Mouse (Mus musculus) urinary bladder, adult 2 months (tissue): Measurements from ENCODE around the gene Aldh3b1. TPM values are rescaled to one million over a fixed set of nuclear protein-coding genes. Genes with fewer than 3 reads are reported as not detected.

Experiments used
- DNase-seq: peaks from one replicate; pipeline ENCODE4 v3.0.0; 2022; ENCODE audit warnings: low spot score
- polyA plus RNA-seq: library from polyadenylated mRNA; depleted of rRNA; stranded (reverse); fragments of >200 nt; gene quantifications from 2 replicates; pipeline ENCODE4 v1.2.3, GENCODE M21; 2012

The Aldh3b1 gene
- polyA plus RNA-seq, 1 experiment: 6.8 TPM

GRCm38 (mm10) chr19:3912337-3913204 lies 17.0 kb downstream of the Aldh3b1 start, which contains the start of gene Ndufs8:
Gene Ndufs8, minus strand, starts transcription at chr19:3912774.
- peak; percentile 83 for DNase-seq

DNA sequence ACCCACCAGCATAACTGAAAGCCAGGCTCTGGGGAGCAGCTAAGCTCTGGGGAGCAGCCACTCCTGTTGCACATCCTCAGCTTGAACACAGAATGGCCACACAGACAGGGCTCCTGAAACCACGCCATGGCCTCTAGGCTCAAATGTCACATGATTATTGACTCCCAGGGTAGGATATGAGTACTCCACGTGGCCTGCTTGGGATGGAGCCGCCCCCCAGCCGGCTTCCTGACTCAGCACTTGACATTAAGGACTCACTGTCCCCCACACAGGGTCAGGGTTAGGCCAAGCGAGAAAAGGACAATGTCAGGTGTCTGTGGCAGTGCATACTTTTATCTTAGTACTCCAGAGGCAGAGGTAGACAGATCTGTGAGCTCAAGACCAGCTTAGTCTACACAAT lies 19.4 kb downstream of the Aldh3b1 start:
- DNase-seq: no peak

- no peak for DNase-seq
Measured at GRCm38 (mm10) chr19:3907876-3908660, 21.5 kb downstream of the Aldh3b1 start.

GRCm38 (mm10) chr19:3906795-3907786 lies 22.5 kb downstream of the Aldh3b1 start, which contains the start of gene Tcirg1:
Gene Tcirg1, minus strand, starts transcription at chr19:3907133.
- DNase-seq: peak; percentile 77

DNA sequence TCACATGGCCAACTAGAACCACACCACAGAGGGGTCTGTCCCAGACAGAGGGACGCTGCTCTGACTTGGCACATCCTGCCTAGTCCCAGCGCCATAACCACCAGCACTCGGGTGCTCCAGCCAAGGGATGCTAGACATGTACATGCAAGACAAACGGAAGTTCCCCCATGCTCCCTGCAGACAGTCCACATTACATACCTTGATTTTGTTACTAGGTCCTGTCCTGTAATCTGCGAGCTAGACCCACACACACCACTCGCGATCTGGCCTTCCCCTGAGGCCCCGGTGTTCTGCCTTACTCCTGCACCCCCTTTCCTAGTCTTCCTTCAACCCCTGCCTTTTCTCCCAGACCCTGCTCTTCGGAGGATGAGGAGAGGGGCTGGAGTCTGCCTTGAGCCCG lies 23.3 kb downstream of the Aldh3b1 start:
- no peak for DNase-seq

DNA sequence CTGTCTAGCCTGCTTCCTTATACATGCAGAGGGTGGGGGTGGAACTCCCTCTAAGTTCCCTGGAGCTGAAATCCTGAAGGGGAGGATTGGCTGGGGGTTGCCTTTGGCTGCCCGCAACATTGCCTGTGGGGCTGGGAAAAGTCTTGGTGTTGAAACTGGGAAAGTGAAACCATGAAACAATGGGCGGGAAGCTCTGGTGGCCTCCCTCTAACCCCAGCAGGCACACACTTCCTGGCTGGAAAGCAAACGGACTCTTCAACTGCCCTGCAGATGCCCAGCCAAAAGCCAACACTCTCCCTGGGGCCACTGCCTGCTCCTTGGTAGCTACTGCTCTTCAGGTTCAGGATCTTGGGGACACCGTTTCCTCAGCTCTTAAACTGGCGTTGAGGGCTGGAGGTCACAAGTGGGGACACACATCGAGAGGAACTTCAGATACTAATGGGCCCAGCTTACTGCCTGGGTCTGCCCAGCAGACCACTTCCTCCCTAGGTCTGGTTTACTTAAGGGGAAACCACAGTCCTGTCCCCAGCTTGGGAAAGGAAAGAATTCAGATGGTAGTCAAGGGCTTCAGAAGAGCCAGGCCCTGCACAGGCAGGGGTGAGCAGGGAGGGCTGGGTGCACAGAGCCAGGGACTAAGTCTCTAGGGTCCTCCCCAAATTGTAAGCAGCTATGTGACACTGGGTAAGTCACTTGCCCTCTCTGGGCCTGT lies 24.2 kb downstream of the Aldh3b1 start:
- no peak for DNase-seq

DNA sequence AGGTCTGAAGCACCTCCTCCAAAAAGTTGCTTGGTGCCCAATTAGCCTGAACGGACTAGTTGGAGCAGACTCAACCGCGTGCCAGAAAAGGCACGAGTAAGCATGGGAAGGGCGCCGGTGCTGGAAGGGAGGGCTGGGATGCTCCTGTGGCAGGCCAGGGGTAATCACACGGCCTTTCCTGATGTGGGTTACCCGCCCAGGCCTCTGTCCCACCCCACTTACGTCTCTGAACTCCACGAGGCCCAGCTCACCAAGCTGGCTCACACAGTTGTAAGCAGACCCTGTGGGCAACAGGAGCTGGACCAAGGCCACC lies 25.3 kb downstream of the Aldh3b1 start:
- no peak for DNase-seq

GRCm38 (mm10) chr19:3903648-3904362 lies 25.8 kb downstream of the Aldh3b1 start:
- DNase-seq: no peak

GRCm38 (mm10) chr19:3902966-3903365 lies 26.6 kb downstream of the Aldh3b1 start:
- DNase-seq: no peak

- DNase-seq: no peak
Measured at GRCm38 (mm10) chr19:3899618-3900017, 30.0 kb downstream of the Aldh3b1 start.

DNA sequence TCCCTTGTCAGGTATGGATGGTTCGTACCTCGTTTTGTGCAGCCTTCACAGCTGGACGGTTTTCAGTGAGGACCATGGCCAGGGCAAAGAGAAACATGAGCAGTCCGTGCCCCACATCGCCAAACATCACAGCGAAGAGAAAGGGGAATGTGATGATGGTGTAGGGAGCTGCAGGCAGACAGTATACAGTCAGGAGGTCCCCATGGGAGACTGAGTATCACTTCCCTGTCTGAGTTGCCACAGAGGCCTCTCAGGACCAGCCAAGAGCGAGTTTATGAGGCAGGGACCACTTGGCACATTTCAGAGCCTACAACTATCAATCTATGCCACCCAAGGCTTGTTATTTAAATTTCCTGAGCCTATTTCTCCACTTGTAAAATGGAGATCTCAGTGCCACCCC lies 30.7 kb downstream of the Aldh3b1 start:
- no peak for DNase-seq

DNA sequence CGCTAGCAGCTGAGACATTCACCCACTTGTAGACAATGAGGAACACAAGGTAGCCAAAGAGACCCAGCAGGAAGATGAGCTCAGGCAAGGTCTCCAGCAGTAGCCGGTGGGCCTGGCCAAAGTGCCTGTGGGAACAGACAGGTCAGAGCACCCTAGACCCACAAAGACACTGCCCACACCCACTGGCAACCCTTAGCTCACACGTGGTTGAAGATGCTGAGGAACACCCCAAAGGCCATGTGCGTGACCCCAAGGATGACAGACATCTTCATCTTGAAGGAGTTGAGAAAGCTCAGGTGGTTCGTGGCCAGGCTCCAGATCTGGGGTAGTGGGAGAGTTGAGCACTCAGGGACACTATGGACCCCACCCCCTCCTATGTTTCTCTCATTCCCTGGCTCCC lies 32.1 kb downstream of the Aldh3b1 start:
- no peak for DNase-seq

GRCm38 (mm10) chr19:3896208-3896607 lies 33.4 kb downstream of the Aldh3b1 start:
- no peak for DNase-seq

DNA sequence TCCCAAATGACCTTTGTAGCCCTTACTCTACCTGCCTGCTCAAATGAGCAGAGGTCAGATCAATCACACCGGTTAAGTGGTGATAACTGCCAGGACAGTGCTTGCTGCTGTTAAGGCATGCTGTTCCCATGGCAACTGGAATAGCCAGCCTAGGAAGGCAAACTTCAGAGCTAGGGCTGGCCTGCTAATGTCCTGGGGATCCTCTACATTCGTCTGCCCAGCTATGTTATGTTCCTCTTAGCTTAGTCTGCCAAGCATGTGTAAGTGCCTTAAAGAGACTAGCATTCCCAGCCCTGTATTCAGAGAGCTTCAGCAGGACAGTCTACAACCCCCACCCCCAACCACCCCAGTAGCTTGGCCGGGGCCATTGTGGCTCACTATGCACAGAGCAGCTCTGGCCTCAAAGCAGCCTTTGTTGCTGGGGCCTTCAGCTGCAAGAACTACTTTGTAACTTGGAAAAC lies 34.4 kb downstream of the Aldh3b1 start:
- no peak for DNase-seq

- DNase-seq: no peak
Measured at GRCm38 (mm10) chr19:3894294-3894693, 35.3 kb downstream of the Aldh3b1 start.

GRCm38 (mm10) chr19:3893545-3894116 lies 36.0 kb downstream of the Aldh3b1 start:
- DNase-seq: no peak

DNA sequence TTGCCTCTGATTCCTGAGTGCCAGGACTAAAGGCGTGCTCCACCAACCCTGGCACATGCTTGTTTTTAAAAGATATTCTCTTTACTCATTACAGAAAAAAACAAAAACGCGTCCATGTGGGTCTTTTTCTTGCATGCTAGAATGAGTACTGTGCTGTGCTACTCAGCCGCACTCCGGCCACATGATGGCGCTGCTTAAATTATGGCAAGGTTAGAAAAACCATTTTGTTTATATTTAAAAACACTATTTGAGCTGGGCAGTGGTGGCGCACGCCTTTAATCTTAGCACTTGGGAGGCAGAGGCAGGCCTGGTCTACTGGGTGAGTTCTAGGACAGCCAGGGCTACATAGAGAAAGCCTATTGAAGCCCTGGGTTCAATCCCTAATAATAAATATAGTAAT lies 39.4 kb downstream of the Aldh3b1 start:
- DNase-seq: no peak

DNA sequence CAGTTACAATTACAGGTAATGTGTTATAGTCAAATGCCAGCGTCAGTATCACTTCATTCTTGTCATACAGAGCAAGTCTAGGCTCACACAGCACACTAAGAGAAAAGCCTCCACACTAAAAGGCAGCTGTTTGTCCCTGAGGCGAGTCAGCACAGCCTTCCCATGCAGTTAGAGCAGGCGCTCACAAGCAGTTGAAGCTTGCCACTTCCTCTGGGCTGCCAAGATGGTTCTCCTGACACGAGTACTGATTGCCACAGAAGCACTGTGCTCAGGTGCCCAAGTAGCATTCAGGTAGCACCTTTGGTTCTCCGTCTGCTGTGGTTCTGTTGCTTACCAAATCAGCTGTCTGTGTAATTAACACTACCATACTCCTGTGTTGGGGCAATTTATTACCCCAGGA lies 40.5 kb downstream of the Aldh3b1 start:
- no peak for DNase-seq

GRCm38 (mm10) chr19:3884325-3884990 lies 45.1 kb downstream of the Aldh3b1 start:
- DNase-seq: no peak
